Mouse (Mus musculus): Measurements from ENCODE around the gene Mon1b.

The Mon1b gene

GRCm38 (mm10) chr8:113634670-113635591, at the start of gene Mon1b:
Gene Mon1b, plus strand, starts transcription at chr8:113635587.
- DNase-seq = peak; percentile 99

GRCm38 (mm10) chr8:113598401-113598800, 37.0 kb upstream of the Mon1b start:
- DNase-seq = no peak

- DNase-seq = peak; percentile 52
These were observed 2.8 kb upstream of the Mon1b start for GRCm38 (mm10) chr8:113632634-113633033.

DNA sequence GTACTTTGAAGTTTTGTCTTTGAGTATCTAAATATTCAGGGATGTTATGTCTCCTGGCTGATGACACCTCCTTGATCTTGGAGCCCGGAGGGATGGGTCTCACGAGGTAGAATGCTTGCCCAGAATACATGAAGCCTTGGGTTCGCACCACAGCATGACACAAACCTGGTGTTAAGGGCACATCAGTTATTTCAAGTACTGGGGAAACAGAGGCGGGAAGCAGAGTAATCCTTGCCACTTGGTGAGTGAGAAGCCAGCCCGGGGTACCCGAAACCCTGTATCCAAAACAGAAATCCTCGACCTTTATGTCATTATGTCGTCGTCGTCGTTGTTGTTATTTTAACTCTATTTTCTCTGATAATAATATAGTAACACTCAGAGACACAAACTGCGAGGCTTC, 1.2 kb upstream of the Mon1b start:
- DNase-seq = peak; percentile 52

GRCm38 (mm10) chr8:113635592-113636279, 349 bp downstream of the Mon1b start:
- DNase-seq = no peak

DNA sequence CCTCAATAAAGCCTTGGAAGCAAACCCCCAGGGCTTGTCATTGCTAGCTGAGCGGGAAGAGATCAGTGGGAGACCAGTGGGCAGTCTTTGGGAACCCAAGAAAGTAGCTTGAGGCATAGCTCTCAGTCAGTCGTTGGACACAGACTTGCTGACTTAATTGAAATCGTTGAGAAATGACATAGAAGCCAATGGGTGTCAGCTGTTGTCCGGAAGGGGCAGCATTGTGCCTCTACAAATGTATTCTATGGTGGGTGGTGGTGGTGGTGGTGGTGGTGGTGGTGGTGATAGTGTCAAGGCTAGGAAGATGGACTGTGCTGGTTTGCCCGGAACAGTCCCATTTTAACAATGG, 867 bp downstream of the Mon1b start:
- no peak for DNase-seq

- DNase-seq = no peak
These were observed 5.0 kb downstream of the Mon1b start for GRCm38 (mm10) chr8:113640357-113640756.

DNA sequence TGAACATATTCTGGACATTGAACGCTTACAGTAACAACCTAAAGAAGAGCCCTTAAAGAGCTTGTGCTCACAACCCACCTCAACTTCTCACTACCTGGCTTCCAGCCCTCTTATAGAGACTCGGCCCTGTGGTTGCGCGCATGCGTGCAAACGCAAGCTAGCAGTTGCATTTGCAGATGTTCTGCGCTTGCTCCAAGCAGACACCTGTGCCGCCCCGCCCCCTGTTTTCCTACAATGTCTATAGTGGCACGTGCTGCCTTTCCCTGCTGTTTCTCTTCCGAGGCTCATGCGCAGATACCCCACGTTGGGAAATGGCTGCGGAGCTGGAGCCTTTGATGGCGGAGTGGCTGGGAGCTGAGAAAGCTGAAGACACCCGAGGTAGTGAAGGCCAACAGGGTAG, 7.5 kb downstream of the Mon1b start, which contains the start of gene Syce1l:
TSS of gene Syce1l (plus strand) at position 288 of the 400 bp plus-strand sequence.
- DNase-seq = no peak

GRCm38 (mm10) chr8:113643479-113644210, 8.3 kb downstream of the Mon1b start:
- DNase-seq = no peak

GRCm38 (mm10) chr8:113645220-113645619, 9.8 kb downstream of the Mon1b start:
- no peak for DNase-seq

DNA sequence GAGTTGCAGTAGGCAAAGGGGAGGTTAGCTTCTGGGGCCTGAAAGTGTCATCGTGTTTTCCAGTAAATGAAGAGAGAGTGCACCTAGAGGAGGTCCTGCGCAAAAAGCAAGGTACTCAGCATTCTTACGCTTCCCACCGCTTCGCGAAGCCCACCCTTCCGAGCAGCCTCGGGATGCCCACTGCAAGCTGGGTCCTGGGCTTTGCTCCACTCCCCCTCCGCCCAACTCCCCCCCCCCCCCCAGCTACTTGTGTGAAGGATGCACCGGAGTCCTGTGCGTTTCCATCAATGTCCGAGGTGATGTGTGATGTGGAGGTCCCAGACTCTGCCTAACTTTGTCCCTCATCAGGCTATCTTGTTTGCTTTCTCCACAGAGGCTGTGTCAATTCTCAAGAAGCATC, 17.1 kb downstream of the Mon1b start:
- no peak for DNase-seq

GRCm38 (mm10) chr8:113653151-113653550, 17.8 kb downstream of the Mon1b start:
- DNase-seq = no peak

DNA sequence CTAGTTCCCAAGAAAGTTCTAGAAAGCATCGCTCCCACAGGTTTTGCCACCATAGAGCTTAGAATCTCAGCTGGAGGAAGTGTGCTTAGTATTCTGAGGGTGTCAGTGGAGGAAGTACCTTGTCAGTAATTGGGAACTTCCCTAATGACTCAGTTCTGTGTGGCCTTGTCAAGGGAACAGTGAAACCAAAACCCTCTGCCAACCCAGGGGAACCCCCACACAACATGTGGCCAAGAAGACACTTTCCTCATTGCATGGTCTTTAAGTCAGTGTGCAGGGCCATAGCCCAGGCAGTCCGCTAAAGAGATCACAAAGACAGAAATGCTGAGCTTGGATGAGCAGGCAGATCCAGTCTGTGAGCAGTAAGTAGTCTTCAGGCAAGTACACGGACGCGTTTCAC, 20.8 kb downstream of the Mon1b start:
- DNase-seq = no peak

DNA sequence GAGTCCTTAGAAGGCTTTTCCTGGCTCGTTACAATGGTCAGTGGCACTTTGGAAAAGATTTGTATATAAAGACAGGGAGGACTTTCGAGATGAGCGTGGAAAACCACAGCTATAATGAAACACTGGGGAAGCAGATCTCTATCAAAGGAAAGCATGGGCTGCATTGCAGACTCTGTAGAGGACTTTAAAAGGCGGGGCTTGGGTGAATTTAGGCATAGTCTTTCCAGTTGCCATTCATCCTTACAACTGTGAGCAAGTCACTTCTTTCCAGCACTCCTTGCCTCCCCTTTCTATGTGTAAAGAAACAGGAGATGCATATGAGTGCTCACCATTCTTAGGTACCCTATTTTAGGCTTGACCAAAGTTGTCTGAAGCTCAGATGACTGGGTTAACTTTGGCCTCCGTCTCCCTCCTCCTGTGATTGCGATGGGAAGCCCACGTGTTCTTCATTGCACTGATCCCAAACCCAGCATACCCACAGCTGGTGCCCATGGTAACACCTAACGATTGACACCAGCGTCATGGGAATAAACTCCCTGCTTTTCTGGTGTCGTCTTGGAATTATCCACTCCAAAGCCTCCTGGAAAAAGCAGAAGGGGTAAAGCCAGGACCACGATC, 21.4 kb downstream of the Mon1b start:
- DNase-seq = no peak

DNA sequence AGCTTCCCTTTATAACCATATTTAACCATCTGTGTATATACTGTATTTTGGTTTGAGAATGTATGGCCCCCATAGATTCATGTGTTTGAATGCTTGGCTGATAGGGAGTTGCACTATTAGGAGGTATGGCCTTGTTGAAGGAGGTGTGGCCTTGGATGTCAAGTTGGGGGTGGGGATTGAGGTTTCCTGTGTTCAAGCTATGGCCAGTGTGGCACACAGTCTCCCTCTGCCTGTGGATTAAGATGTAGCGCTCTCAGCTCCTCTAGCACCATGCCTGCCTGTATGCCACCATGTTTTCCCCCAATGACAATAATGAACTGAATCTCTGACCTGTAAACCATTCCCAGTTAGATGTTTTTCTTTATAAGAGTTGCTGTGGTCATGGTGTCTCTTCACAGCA, 24.7 kb downstream of the Mon1b start:
- no peak for DNase-seq

GRCm38 (mm10) chr8:113664544-113664943, 29.2 kb downstream of the Mon1b start:
- peak; percentile 74 for DNase-seq

DNA sequence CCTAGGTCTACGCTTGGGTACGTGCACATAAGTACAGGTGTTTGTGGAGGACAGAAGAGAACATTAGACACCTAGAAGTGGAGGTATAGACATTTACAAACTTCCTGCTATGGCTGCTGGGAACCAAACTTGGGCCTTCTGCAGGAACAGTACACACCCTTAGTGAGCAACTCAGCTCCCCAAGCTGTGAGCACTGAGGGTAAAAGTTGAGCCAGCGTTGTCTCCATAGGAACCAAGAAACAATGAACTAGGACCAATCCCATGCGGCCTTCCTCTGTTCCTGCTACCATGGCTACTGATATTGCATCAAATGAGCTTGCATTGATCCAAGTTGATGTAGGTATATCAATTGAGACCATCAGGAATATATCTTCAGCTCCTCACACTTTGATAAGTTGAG, 29.6 kb downstream of the Mon1b start:
- DNase-seq = no peak

GRCm38 (mm10) chr8:113665951-113666350, 30.6 kb downstream of the Mon1b start:
- no peak for DNase-seq

GRCm38 (mm10) chr8:113666714-113667432, 31.5 kb downstream of the Mon1b start:
- DNase-seq = no peak

- no peak for DNase-seq
These were observed 34.5 kb downstream of the Mon1b start for GRCm38 (mm10) chr8:113669924-113670323.

DNA sequence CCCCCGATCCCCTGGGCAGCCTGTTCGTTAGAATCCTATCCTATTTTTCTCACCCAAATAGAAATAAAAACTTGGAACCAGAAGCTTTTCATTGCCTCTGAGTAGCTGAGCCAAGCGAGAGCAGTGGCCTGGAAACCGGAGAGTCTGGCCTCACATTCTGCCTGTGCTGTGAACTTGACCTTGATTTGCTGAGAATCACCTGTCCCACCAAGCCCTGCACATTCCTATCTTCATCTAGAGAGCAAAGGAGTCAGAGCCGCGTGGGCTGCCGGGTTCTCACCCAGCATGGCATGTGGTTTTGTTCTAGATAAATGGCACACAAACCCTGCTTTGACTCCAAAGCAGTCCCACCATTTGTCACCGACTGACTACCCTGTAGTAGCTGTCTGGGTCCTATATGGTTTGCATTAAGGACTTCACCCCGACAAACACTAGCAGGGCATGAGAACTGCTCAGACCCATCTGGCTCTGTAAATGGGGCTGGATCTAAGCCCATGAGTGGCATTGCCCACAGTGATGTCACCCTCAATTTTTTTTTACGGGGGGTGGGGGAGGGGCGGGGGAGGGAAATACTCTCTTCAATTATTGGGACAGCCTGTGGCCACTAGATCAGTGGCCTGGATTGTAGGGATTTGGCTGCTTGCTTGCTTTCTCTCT, 37.3 kb downstream of the Mon1b start:
- DNase-seq = peak; percentile 25

DNA sequence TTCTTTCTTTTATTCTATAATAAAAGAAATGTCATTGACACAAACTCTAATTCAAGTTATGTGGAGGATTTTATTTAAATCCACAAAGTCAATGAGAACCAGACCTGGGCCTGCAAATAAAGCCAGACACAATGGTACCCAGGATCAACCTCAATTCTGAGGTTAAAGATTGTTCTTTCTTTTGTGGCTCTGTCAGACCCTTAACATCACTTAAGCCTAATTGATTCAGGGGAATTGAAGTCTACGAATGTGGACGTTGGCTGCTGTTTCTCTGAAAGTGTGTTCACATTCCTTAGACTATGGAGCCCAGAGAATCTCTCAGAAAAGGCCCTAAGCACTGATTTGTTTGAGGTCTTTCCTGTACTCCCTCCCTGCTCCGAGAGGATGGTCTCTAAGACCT, 37.9 kb downstream of the Mon1b start:
- DNase-seq = no peak

All from cerebellum, adult 9-11 months (tissue).